Mouse (Mus musculus) forebrain, embryonic 13.5 days (tissue): ENCODE data around the gene 2010106E10Rik. TPM values are rescaled to one million over a fixed set of nuclear protein-coding genes. Genes with fewer than 3 reads are reported as not detected.

Experiments
- ATAC-seq: fragments of 200-750 bp; cut with Nextera tagmentation; 2 replicates; pipeline ENCODE4 v1.8.0; 2017
- H3K27ac ChIP-seq: fragments of 300-500 bp; sonication (generic); 2 replicates; pipeline ENCODE4 v1.5.1; 2015; ENCODE audit warnings: inconsistent platforms, mild to moderate bottlenecking, moderate library complexity
- H3K27me3 ChIP-seq: fragments of 300-500 bp; sonication (generic); 2 replicates; pipeline ENCODE4 v1.6.1; 2015; ENCODE audit warnings: mild to moderate bottlenecking, inconsistent platforms
- H3K36me3 ChIP-seq: fragments of 300-500 bp; sonication (generic); 2 replicates; pipeline ENCODE4 v1.6.1; 2015; ENCODE audit warnings: mild to moderate bottlenecking, inconsistent platforms; ENCODE audit not compliant: poor library complexity, severe bottlenecking
- H3K4me1 ChIP-seq: fragments of 300-500 bp; sonication (generic); 2 replicates; pipeline ENCODE4 v1.6.1; 2015; ENCODE audit warnings: inconsistent platforms
- H3K4me2 ChIP-seq: fragments of 300-500 bp; sonication (generic); 2 replicates; pipeline ENCODE4 v1.6.1; 2015; ENCODE audit warnings: inconsistent platforms, mild to moderate bottlenecking, moderate library complexity
- H3K4me3 ChIP-seq: fragments of 300-500 bp; sonication (generic); 2 replicates; pipeline ENCODE4 v1.5.1; 2015; ENCODE audit warnings: mild to moderate bottlenecking, inconsistent platforms
- H3K9ac ChIP-seq: fragments of 300-500 bp; sonication (generic); 2 replicates; pipeline ENCODE4 v1.6.1; 2015; ENCODE audit warnings: mild to moderate bottlenecking, inconsistent platforms
- H3K9me3 ChIP-seq: fragments of 300-500 bp; sonication (generic); replicated peaks from 2 replicates; pipeline ENCODE4 v1.6.1; 2016; ENCODE audit warnings: inconsistent platforms
- WGBS: fragments of 180-500 bp; shearing (Covaris S2); methylation state at CpG from one replicate; pipeline ENCODE4 v1.1.7; 2015; 5-methylcytosine and 5-hydroxymethylcytosine counted together
- polyA plus RNA-seq: library from polyadenylated mRNA; unstranded; fragments of >200 nt; fragmentation: Nextera tagmentation; extraction: Ambion mirVana; gene quantifications from 2 replicates; pipeline ENCODE4 v1.2.1, GENCODE M21; 2015

Gene 2010106E10Rik
- polyA plus RNA-seq = not detected in 2 replicates

DNA sequence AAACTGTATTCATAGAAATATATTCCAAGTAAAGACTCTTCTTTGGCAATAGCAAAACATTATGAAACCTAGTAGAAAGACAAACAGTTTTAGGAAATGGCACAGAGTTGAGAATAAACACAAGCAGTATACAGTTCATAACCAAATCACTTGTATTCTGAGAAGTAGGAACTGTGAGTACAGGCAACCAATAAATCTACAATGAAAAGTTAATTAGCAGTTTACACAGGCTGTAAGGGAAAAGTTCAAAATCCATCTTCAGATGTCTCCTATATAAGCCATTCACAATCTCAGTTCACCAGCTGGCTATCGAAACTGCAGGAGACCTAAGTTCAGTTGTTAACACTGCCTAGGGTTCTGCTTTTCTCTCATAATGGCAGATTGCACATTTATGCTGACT is at the start of gene 2010106E10Rik:
Gene 2010106E10Rik (plus strand): TSS at position 301 of the 400 bp plus-strand sequence.
- ATAC-seq = no peak
- Histone ChIP-seq H3K4me2 (no peak within 1 kb of the TSS), H3K9me3 (no peaks in the 10 kb centered on the region), H3K4me1 (no peaks in the 10 kb centered on the region), H3K27ac (no peak within 1 kb of the TSS), H3K27me3 (no peaks in the 10 kb centered on the region), H3K36me3 (no peaks in the 10 kb centered on the region), H3K4me3 (no peak within 1 kb of the TSS), H3K9ac (no peak within 1 kb of the TSS)
- 84% methylated on average over 1 of the region's 1 CpGs for WGBS

DNA sequence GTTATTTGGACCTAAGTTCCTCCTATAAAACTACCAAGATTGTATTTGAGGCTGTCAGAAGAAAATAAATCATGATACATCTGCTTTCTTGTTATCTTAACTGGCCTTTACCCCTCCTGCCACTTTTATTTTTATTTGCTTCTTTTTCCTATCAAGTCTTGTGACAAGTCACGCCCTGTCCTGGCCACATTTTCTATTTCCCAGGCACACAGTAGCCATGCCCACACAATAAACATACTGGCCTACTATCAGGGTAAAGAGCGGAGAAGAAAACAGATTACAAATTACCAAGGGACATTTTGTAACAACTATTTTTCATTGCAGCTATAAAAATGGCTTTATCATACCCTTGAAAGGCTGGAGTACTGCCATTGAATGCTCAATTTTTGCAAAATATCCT is 10.6 kb downstream of the 2010106E10Rik start:
- H3K9ac ChIP-seq = no peak overlapping the region
- ATAC-seq = no peak
- H3K36me3 ChIP-seq = no peaks in the 10 kb centered on the region
- H3K4me1 ChIP-seq = no peaks in the 10 kb centered on the region
- no peak overlapping the region for H3K27ac ChIP-seq
- H3K4me2 ChIP-seq = no peak overlapping the region
- no peaks in the 10 kb centered on the region for H3K27me3 ChIP-seq
- H3K4me3 ChIP-seq = no peak overlapping the region
- no peaks in the 10 kb centered on the region for H3K9me3 ChIP-seq
- 84% methylated on average over 2 of the region's 2 CpGs for WGBS

DNA sequence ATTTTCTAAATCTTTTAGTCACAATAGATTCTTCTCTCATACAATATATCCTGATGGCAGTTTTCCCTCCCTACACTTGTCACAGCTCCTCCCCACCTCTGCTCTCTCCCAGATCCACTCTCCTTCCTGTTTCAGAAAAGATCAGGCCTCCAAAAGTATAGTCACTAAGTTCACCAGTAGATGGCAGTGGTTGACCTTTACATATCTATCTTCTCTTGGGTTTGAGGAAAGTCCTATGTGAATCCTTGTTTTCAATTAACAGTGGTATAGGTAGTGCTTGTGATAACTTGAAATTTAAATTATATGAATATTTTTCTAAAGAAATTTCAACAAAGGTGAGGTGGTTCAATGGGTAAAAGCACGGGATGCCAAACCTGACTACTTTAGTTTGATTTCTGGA is 29.7 kb downstream of the 2010106E10Rik start:
- no peak overlapping the region for H3K4me2 ChIP-seq
- no peaks in the 10 kb centered on the region for H3K4me1 ChIP-seq
- no peaks in the 10 kb centered on the region for H3K27me3 ChIP-seq
- H3K36me3 ChIP-seq = no peaks in the 10 kb centered on the region
- no peak overlapping the region for H3K9ac ChIP-seq
- no peaks in the 10 kb centered on the region for H3K9me3 ChIP-seq
- 91% methylated on average over 1 of the region's 1 CpGs for WGBS
- peak; percentile 75; the same call in 1 of the 2 replicates for ATAC-seq
- H3K4me3 ChIP-seq = no peak overlapping the region
- H3K27ac ChIP-seq = no peak overlapping the region

DNA sequence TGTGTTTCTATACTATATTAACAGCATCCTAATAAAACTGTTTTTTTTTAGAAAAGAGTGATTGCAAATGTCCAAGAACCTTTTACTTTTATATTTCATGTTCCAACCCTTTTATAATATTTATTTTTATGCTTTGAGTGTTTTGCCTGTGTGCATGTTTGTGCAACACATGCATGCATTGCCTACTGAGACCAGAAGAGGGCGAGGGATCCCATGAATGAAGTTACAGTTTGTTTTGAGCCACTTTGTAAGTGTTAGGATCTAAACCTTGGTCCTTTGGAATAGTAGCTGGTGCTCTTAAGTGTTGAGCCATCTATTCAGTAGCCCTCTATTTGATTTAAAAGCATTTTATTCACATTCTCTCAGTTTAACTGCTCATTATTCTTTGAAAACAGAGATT is 48.0 kb downstream of the 2010106E10Rik start:
- no peak for ATAC-seq
- Histone ChIP-seq H3K9me3 (no peaks in the 10 kb centered on the region), H3K36me3 (no peaks in the 10 kb centered on the region), H3K9ac (no peak overlapping the region), H3K4me2 (no peak overlapping the region), H3K27me3 (no peaks in the 10 kb centered on the region), H3K4me1 (no peaks in the 10 kb centered on the region), H3K27ac (no peak overlapping the region), H3K4me3 (no peak overlapping the region)
- 50% methylated on average over 1 of the region's 1 CpGs for WGBS

DNA sequence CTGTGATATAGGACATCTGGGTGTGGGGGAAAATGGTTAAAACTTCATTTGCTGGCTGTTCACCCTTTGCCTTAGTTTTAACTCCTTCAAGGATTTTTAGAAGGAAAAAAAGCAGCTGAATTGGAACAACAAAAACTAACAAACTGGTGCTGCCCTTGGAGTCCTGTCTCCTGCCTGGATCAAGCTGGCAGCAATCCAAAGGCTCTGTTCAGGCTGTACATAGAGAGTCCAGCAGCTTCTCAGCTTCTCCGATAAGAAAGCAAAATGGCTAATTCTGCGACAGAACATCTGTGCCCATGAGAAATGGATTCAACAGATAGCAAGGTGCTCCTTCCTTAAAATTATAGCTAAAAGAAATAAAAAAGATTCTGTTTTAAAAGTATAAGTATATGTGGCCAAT is 72.6 kb downstream of the 2010106E10Rik start:
- H3K9ac ChIP-seq = no peak overlapping the region

DNA sequence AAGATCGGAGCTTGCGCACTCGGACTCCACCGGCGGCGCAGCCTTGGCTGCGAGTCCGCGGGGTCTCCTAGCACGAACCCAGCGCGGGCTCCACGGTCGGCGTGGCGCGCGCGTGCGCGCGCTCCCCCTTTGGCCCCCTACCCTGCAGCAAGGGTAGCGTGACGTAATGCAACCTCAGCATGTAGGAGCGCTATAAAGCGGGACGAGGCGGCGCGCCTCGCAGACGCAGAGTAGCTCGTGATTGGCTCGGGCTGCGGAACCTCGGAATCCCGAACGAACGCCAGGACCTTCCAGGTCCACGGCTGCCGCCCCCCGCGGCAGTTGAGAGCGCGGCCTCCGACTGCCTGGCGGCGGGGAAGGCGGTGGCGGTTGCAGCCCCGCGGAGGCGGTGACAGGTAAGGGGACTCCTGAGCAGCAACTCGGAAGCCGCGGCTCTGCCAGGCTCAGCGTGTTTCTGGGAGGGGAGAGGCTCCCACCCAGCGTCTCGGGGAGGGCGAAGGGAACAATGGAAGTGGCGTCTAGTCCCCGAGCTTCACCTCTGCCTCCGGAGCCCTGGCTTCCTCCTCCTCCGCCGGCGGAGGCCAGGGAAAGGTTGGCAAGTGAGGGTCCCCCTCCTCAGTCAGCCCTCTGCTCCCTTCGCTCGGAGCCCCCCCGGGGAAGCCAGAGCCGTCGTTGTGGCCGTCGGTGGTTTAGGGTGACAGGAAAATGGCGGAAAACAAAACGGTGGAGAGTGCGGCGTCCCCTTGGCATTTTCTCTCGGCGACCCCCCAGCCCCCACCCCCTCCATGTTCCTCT is 105.6 kb downstream of the 2010106E10Rik start, which contains the start of gene Zfp711:
Gene Zfp711 (plus strand): TSS at position 16 of the 795 bp plus-strand sequence.
- H3K4me1 ChIP-seq = no peaks in the 10 kb centered on the region
- peak within 1 kb of the TSS; percentile 51 for H3K4me2 ChIP-seq
- 22% methylated on average over 55 of the region's 79 CpGs for WGBS
- no peaks in the 10 kb centered on the region for H3K36me3 ChIP-seq
- no peaks in the 10 kb centered on the region for H3K27me3 ChIP-seq
- H3K4me3 ChIP-seq = peak within 1 kb of the TSS; percentile 67
- H3K27ac ChIP-seq = peak within 1 kb of the TSS; percentile 83
- no peaks in the 10 kb centered on the region for H3K9me3 ChIP-seq
- peak; percentile 98 for ATAC-seq
- peak within 1 kb of the TSS; percentile 81 for H3K9ac ChIP-seq

More for the DNA sequence above, 72.6 kb downstream of the 2010106E10Rik start:
- Histone ChIP-seq H3K27ac (no peak overlapping the region), H3K27me3 (no peaks in the 10 kb centered on the region), H3K4me1 (no peaks in the 10 kb centered on the region), H3K4me2 (no peak overlapping the region), H3K4me3 (no peak overlapping the region), H3K9me3 (no peaks in the 10 kb centered on the region), H3K36me3 (no peaks in the 10 kb centered on the region)
- WGBS = 85% methylated on average over 2 of the region's 2 CpGs
- no peak for ATAC-seq

DNA sequence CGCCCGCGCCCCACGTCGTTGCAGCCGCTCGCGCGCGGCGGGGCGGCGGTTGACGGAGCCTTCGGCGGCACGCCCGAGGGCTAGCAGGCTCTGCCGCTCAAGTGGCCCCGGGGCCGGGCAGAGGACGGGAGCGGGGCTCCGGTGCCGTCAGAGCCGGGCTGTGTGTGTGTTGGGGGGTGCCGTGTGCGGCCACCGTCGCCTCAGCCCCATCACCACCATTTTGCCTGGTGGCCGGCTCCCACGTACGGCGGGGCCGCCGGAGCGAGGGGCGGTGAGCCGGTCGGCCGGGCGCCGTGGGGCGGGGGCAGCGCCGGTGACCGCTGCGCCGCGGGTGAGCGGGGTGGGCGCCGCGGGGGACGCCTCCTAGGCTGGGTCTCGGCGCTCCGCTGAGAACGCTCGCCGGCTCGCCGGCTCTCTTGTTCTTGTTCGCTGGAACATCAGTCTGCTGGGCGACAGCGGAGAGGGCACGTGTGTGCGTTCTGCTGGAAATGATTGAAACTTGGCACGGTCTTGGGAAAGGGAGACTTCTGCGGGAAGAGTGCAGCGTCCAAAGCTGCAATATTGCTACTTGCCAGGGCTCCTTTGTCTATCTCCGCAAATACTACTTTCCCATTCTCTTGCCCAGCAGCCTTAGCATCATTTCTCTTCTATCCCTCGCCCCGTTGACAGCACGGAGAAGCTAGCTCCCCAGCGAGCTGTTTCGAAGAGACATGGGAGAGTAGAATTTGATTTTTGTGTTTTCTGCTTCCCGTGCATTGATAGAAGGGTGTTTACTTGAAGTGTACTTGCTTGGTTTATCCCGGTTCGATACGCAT is 106.4 kb downstream of the 2010106E10Rik start:
- H3K4me2 ChIP-seq = peak overlapping the region; percentile 51
- 17% methylated on average over 34 of the region's 81 CpGs for WGBS
- H3K9me3 ChIP-seq = no peaks in the 10 kb centered on the region
- H3K4me1 ChIP-seq = no peaks in the 10 kb centered on the region
- H3K36me3 ChIP-seq = no peaks in the 10 kb centered on the region
- ATAC-seq = peak; percentile 70
- H3K9ac ChIP-seq = peak overlapping the region; percentile 81
- peak overlapping the region; percentile 83 for H3K27ac ChIP-seq
- H3K4me3 ChIP-seq = peak overlapping the region; percentile 67
- no peaks in the 10 kb centered on the region for H3K27me3 ChIP-seq

Other genes with a start within 250 kb of the 2010106E10Rik start
- gene Apool, start 183.9 kb upstream of the 2010106E10Rik start, polyA plus RNA-seq = 38.7 and 41.2 TPM in 2 replicates
- gene Satl1, start 88.5 kb upstream of the 2010106E10Rik start, polyA plus RNA-seq = not detected in 2 replicates
- gene Zfp711, start 105.3 kb downstream of the 2010106E10Rik start, polyA plus RNA-seq = 28.9 and 29.2 TPM in 2 replicates
- gene Pof1b, start 203.4 kb downstream of the 2010106E10Rik start, polyA plus RNA-seq = 0.16 and 0.27 TPM in 2 replicates